Mouse (Mus musculus) small intestine, adult 2 months (tissue): Measurements from ENCODE around the gene Dgke. TPM values are rescaled to one million over a fixed set of nuclear protein-coding genes. Genes with fewer than 3 reads are reported as not detected.
A peak's percentile ranks its signal among the peaks of the same experiment; 100 is the strongest.

Experiments
- H3K27ac ChIP-seq: fragments of 200-500 bp; 2 replicates; pipeline ENCODE4 v1.5.1; 2012; ENCODE audit warnings: low read depth, low read length, control low read depth, inconsistent platforms; ENCODE audit not compliant: insufficient read depth
- H3K27me3 ChIP-seq: fragments of 200-500 bp; 2 replicates; pipeline ENCODE4 v1.6.1; 2012; ENCODE audit warnings: mild to moderate bottlenecking, moderate library complexity, low read length, inconsistent platforms; ENCODE audit not compliant: control insufficient read depth, insufficient read depth
- H3K36me3 ChIP-seq: fragments of 200-500 bp; 2 replicates; pipeline ENCODE4 v1.6.1; 2012; ENCODE audit warnings: mild to moderate bottlenecking, low read length, control low read depth, inconsistent platforms; ENCODE audit not compliant: control insufficient read depth, insufficient read depth
- H3K4me1 ChIP-seq: fragments of 200-500 bp; 2 replicates; pipeline ENCODE4 v1.6.1; 2012; ENCODE audit warnings: low read length, inconsistent platforms, mixed read lengths; ENCODE audit not compliant: control insufficient read depth, insufficient read depth, insufficient read length
- H3K4me3 ChIP-seq: fragments of 200-500 bp; 2 replicates; pipeline ENCODE4 v1.5.1; 2012; ENCODE audit warnings: low read depth, mild to moderate bottlenecking, control low read depth, inconsistent platforms, low read length, moderate library complexity
- CTCF ChIP-seq: fragments of 200-500 bp; IDR thresholded peaks from 2 replicates; pipeline ENCODE4 v1.5.1; 2012; ENCODE audit warnings: low read depth, mild to moderate bottlenecking, control low read depth, inconsistent platforms, low read length, moderate library complexity, mixed read lengths; ENCODE audit not compliant: insufficient replicate concordance, insufficient read length; ENCODE audit errors: extremely low read depth
- POLR2A ChIP-seq: fragments of 200-500 bp; IDR thresholded peaks from 2 replicates; pipeline ENCODE4 v1.6.1; 2012; ENCODE audit warnings: low read depth, mild to moderate bottlenecking, control low read depth, inconsistent platforms, low read length, moderate library complexity
- WGBS: fragments of 180-500 bp; shearing (Covaris S2); methylation state at CpG from one replicate; pipeline ENCODE4 v1.1.7; 2018; 5-methylcytosine and 5-hydroxymethylcytosine counted together
- polyA plus RNA-seq: library from polyadenylated mRNA; depleted of rRNA; stranded (reverse); fragments of >200 nt; gene quantifications from 2 replicates; pipeline ENCODE4 v1.2.3, GENCODE M21; 2012

Dgke gene
- polyA plus RNA-seq, 1 experiment, result 3.2 TPM

DNA sequence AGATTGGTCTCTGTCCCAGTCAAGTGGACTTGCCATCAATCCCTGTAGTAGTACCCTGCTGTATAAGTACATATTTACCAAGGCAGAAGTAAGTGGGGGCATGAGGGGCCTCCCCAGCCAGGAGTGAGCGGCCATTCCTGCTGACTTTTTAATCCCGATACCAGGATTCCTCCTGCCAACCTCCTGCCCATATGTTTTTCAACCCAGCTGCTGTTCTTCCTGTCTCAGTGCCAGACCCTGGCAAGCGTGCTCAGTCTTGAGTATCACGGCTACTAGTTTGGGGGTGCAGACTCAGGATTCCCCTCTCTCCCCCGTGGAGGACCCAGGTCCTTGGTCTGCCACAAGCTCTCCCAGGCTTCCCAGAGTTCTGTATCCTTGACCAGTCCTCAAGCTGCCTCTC is 64.0 kb downstream of the Dgke start:
- H3K27ac ChIP-seq, result peak overlapping the region; percentile 42
- no peak for TF ChIP-seq POLR2A
- TF ChIP-seq CTCF, result no peak
- H3K4me3 ChIP-seq, result peak overlapping the region; percentile 56
- H3K4me1 ChIP-seq, result peaks cover 28% of the 10 kb centered on the region
- H3K27me3 ChIP-seq, result no peaks in the 10 kb centered on the region
- peaks cover 26% of the 10 kb centered on the region for H3K36me3 ChIP-seq
- 24% methylated on average over 5 of the region's 5 CpGs for WGBS

DNA sequence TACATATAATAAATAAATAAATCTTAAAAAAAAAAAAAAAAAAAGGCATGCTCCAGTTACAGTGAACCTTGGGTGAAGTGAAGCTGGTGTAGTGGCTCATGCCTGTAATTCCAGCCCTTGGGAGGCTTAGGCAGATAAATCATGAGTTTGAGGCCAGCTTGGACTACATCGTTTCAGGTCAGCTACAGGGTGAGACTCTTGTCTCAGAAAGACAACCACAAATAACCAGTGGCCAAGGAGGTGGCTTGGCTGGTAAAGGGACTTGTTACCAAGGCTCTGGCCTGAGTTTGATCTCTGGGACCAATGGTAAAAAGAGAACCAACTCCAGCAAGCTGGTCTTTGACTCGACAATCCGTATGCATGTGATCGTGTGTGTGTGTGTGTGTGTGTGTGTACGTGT is 64.6 kb downstream of the Dgke start:
- TF ChIP-seq POLR2A (no peak), CTCF (no peak)
- WGBS, result 55% methylated on average over 5 of the region's 5 CpGs
- Histone ChIP-seq H3K4me1 (peaks cover 28% of the 10 kb centered on the region), H3K36me3 (peaks cover 23% of the 10 kb centered on the region), H3K4me3 (peak overlapping the region; percentile 56), H3K27ac (peak overlapping the region; percentile 24; the same call in 1 of the 2 replicates), H3K27me3 (no peaks in the 10 kb centered on the region)

DNA sequence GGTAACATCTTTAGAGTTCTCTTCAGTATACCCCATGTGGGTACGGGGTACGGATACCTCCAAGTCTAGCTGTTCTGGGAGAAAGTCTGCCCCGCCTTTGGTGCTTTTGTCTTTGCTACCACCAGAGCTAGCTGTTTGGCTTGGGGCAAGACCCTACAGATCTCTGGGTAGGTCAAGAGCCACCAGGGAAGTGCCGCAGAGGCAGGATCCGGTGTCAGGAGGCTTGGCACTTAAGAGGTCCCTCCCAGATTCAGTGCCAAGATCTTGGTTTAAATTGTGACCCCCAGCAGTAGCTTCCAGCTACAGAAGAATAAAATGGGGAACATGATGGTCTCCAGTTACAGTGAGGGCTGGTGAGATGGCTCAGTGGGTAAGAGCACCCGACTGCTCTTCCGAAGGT is 65.1 kb downstream of the Dgke start:
- H3K27ac ChIP-seq, result peak overlapping the region; percentile 54; the same call in 1 of the 2 replicates
- WGBS, result 85% methylated on average over 7 of the region's 7 CpGs

DNA sequence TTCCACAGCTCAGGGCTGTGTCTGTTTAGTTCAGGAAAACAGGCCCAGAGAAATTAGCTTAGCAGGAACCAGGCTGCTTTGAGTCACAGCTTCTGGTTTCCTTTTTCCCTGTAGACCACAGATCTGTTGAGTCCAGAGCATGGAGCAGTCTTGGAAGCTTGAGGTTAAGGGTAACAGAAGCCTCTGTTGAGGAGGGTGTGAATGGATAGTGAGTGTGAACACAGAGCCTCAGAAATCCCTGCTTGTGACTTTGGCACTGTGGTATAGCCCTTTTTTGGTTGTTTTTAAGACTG is 66.2 kb downstream of the Dgke start:
- H3K27ac ChIP-seq, result peak overlapping the region; percentile 83
- peaks cover 33% of the 10 kb centered on the region for H3K4me1 ChIP-seq
- H3K4me3 ChIP-seq, result peak overlapping the region; percentile 85
- no peaks in the 10 kb centered on the region for H3K27me3 ChIP-seq
- no peak for TF ChIP-seq POLR2A
- TF ChIP-seq CTCF, result no peak
- H3K36me3 ChIP-seq, result peaks cover 10% of the 10 kb centered on the region

More for the DNA sequence above, 65.1 kb downstream of the Dgke start:
- peak overlapping the region; percentile 85 for H3K4me3 ChIP-seq
- peaks cover 20% of the 10 kb centered on the region for H3K36me3 ChIP-seq
- no peaks in the 10 kb centered on the region for H3K27me3 ChIP-seq
- peaks cover 28% of the 10 kb centered on the region for H3K4me1 ChIP-seq
- no peak for TF ChIP-seq CTCF
- no peak for TF ChIP-seq POLR2A

DNA sequence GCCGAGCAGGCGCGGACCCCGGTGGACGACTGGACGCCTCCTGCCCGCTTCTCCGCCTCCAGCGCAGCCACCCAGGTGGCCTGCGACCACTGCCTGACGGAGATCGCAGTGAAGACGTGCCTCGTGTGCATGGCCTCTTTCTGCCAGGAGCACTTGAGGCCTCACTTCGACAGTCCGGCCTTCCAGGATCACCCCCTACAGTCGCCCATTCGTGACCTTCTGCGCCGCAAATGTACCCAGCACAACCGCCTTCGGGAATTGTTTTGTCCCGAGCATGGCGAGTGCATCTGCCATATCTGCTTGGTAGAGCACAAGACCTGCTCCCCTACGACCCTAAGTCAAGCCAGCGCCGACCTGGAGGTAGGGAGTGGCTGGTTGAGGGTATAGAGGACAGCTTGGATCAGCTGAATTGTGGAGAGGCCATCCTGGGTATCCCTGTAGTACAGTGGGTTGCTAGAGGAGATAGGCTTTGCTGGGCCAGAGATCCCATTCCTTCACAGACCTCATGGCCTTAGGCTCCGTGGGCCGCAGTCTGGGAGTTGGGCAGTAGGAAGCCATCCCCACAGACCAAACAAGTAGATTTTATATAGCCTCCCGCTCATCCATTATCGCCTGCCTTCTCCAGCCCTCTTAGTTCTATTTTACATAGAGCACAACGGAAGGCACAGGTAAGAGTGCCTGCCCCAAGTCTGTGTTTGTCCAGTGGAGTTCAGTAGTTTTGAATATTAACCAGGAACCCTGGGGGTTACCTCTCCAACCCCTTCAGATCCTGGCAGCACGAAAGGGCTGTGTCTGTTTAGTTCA is 66.7 kb downstream of the Dgke start:
- H3K27ac ChIP-seq, result peak overlapping the region; percentile 83
- peaks cover 33% of the 10 kb centered on the region for H3K4me1 ChIP-seq
- H3K4me3 ChIP-seq, result peak overlapping the region; percentile 85
- peaks cover 6% of the 10 kb centered on the region for H3K36me3 ChIP-seq
- H3K27me3 ChIP-seq, result no peaks in the 10 kb centered on the region
- WGBS, result 3% methylated on average over 33 of the region's 33 CpGs
- TF ChIP-seq POLR2A (no peak), CTCF (no peak)

DNA sequence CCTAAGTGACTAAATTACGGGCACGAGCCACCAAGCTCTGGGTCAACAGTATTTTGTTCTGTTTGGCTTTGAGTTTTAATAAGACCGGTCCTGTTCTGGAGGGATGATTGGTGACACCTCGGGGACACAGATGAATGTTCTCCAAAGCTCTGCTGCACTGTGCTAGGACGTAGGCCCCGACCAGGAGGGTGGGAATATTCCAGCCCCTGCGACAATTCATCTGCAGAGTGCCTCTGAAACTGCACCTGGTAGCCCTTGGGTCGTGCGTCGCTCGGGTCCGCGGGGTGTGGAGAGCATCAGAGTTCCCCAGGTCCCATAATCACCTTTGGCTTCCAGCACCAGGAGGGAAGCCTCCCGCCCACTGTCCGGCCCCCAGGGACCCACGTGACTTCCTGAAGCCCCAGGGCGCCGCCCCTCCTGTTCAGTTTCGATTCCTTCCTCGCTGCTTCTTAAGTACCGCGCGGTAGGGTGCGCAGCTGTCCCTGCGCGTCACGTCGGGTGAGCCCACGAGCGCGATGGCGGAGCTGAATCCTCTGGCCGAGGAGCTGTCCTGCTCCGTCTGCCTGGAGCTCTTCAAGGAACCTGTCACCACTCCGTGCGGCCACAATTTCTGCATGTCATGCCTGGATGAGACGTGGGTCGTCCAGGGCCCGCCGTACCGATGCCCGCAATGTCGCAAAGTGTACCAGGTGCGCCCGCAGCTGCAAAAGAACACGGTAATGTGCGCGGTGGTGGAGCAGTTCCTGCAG is 67.5 kb downstream of the Dgke start, which contains the start of gene Trim25:
TSS of gene Trim25 (plus strand) at position 403 of the 749 bp plus-strand sequence.
- Histone ChIP-seq H3K27me3 (no peaks in the 10 kb centered on the region), H3K4me3 (peak within 1 kb of the TSS; percentile 85), H3K36me3 (peaks cover 1% of the 10 kb centered on the region; the same call in 1 of the 2 replicates), H3K27ac (peak within 1 kb of the TSS; percentile 83), H3K4me1 (peaks cover 33% of the 10 kb centered on the region)
- TF ChIP-seq CTCF (no peak), POLR2A (peak; percentile 99)
- WGBS, result under 1% methylated on average over 48 of the region's 48 CpGs

DNA sequence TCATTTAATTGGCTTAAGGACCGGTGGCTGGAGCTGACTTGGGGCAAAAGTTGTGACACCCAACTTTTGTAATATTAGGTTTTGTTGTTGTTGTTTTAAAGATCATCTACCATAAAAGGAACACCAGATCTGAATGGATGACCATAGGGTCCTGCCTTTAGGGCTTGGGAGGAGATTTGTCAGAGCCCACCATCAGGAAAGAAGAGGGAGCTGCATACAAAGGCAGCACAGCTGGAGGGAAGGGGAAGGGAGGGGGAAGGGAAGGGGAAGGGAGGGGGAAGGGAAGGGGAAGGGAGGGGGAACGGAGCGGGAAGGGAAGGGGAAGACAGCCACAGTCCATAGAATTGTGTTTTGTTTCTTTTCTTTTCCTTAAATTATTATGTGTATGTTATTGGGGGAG is 68.2 kb downstream of the Dgke start:
- peaks cover 1% of the 10 kb centered on the region; the same call in 1 of the 2 replicates for H3K36me3 ChIP-seq
- TF ChIP-seq CTCF (no peak), POLR2A (no peak)
- no peaks in the 10 kb centered on the region for H3K27me3 ChIP-seq
- no peak overlapping the region for H3K27ac ChIP-seq
- H3K4me3 ChIP-seq, result no peak overlapping the region
- peaks cover 28% of the 10 kb centered on the region for H3K4me1 ChIP-seq
- 50% methylated on average over 3 of the region's 3 CpGs for WGBS
